In genomic region chr13:41748866-41749265, GRCm38 (mm10) we compare ENCODE assay signal across 10 mouse cellular contexts.
DNase-seq lines count a peak whose midpoint lies in the region; ATAC-seq and TF ChIP-seq lines count a peak whose summit lies in the region.
"Had no signal": no experiment of that assay in that cellular context is flagged by ENCODE, and none has a peak within 500 bp of the region (broad histone marks: within the 10 kb centered on the region; RNA-seq: fewer than 3 reads in every experiment).

No protein-coding gene starts in this region.

- ATAC-seq in heart, embryonic 11.5 days (replicated peaks; ENCODE audit: insufficient number of reproducible peaks, low FRiP score, low TSS enrichment): no peak
- peak; percentile 67; the same call in 1 of the 2 replicates for ATAC-seq in stomach, postnatal 0 days (ENCODE audit: low FRiP score, low TSS enrichment)
- ATAC-seq in hindbrain, postnatal 0 days: no peak
- ATAC-seq: intestine, postnatal 0 days; midbrain, embryonic 13.5 days had no signal

- no peak overlapping the region for H3K4me3 ChIP-seq in heart, embryonic 11.5 days (ENCODE audit: low read depth, low read length)
- H3K4me3 ChIP-seq in stomach, postnatal 0 days (ENCODE audit: low read depth, low read length): no peak overlapping the region
- H3K4me3 ChIP-seq in hindbrain, postnatal 0 days (ENCODE audit: low read length): no peak overlapping the region
- H3K4me3 ChIP-seq: midbrain, embryonic 13.5 days had no signal

- no peak overlapping the region for H3K9ac ChIP-seq in heart, embryonic 11.5 days (ENCODE audit: low read depth, low read length)
- no peak overlapping the region for H3K9ac ChIP-seq in stomach, postnatal 0 days (ENCODE audit: low read length)
- H3K9ac ChIP-seq in hindbrain, postnatal 0 days (replicated peaks; ENCODE audit: low read length): no peak overlapping the region
- H3K9ac ChIP-seq: midbrain, embryonic 13.5 days had no signal

- TF ChIP-seq EP300 in stomach, postnatal 0 days (optimal IDR thresholded peaks at IDR 0.05): no peak

- TF ChIP-seq CTCF in stomach, postnatal 0 days (IDR thresholded peaks at IDR 0.05; ENCODE audit: low read depth): no peak
- TF ChIP-seq CTCF in hindbrain, postnatal 0 days (IDR thresholded peaks at IDR 0.05; ENCODE audit: low read depth): no peak

- WGBS in heart, embryonic 11.5 days (ENCODE audit: insufficient replicate concordance): 64% methylated on average over 9 of the region's 9 CpGs
- whole genome bisulfite sequencing in stomach, postnatal 0 days: 59% methylated on average over 9 of the region's 9 CpGs
- WGBS in hindbrain, postnatal 0 days: 81% methylated on average over 9 of the region's 9 CpGs

- peaks cover 13% of the 10 kb centered on the region for H3K4me1 ChIP-seq in heart, embryonic 11.5 days (ENCODE audit: control insufficient read depth, insufficient read depth, low read length)
- H3K4me1 ChIP-seq in stomach, postnatal 0 days (replicated peaks; ENCODE audit: control insufficient read depth, insufficient read depth): no peaks in the 10 kb centered on the region
- no peaks in the 10 kb centered on the region for H3K4me1 ChIP-seq in hindbrain, postnatal 0 days (ENCODE audit: insufficient read depth, low read length)

- H3K9me3 ChIP-seq in heart, embryonic 11.5 days (replicated peaks; ENCODE audit: control insufficient read depth, low read length): no peaks in the 10 kb centered on the region
- no peaks in the 10 kb centered on the region for H3K9me3 ChIP-seq in stomach, postnatal 0 days (ENCODE audit: control insufficient read depth, low read length)
- no peaks in the 10 kb centered on the region for H3K9me3 ChIP-seq in hindbrain, postnatal 0 days (ENCODE audit: low read length)
- H3K9me3 ChIP-seq: midbrain, embryonic 13.5 days had no signal

- DNase-seq in right cerebral cortex, adult 18-20 months: peak; percentile 91
- no peak for DNase-seq in right cerebral cortex, postnatal 4 days
- peak; percentile 36 to 38 for DNase-seq in layer of hippocampus, postnatal 36 days
- DNase-seq in stomach, postnatal 0 days (ENCODE audit: low spot score): no peak
- no peak for DNase-seq in adrenal gland, postnatal 25 days
- no peak for DNase-seq in thymus, postnatal 4 days
- DNase-seq in hindbrain, postnatal 0 days (ENCODE audit: low spot score): no peak

- no peaks in the 10 kb centered on the region for H3K27me3 ChIP-seq in heart, embryonic 11.5 days (ENCODE audit: control insufficient read depth, insufficient read depth, low read length)
- no peaks in the 10 kb centered on the region for H3K27me3 ChIP-seq in stomach, postnatal 0 days (ENCODE audit: control insufficient read depth, insufficient read depth, low read length)
- H3K27me3 ChIP-seq in hindbrain, postnatal 0 days (ENCODE audit: insufficient read depth, low read length): no peaks in the 10 kb centered on the region
- H3K27me3 ChIP-seq: midbrain, embryonic 13.5 days had no signal

- no peaks in the 10 kb centered on the region for H3K36me3 ChIP-seq in heart, embryonic 11.5 days (ENCODE audit: control insufficient read depth, insufficient read depth, low read length)
- no peaks in the 10 kb centered on the region for H3K36me3 ChIP-seq in stomach, postnatal 0 days (ENCODE audit: control insufficient read depth, insufficient read depth, low read length)
- no peaks in the 10 kb centered on the region for H3K36me3 ChIP-seq in hindbrain, postnatal 0 days (ENCODE audit: insufficient read depth, low read length)
- H3K36me3 ChIP-seq: midbrain, embryonic 13.5 days had no signal

- H3K4me2 ChIP-seq in heart, embryonic 11.5 days: peak overlapping the region; percentile 22; the same call in 1 of the 2 replicates
- no peak overlapping the region for H3K4me2 ChIP-seq in stomach, postnatal 0 days (replicated peaks; ENCODE audit: low read depth)
- no peak overlapping the region for H3K4me2 ChIP-seq in hindbrain, postnatal 0 days (ENCODE audit: low read depth, low read length)
- H3K4me2 ChIP-seq: midbrain, embryonic 13.5 days had no signal

- peak overlapping the region; percentile 31; the same call in 1 of the 2 replicates for H3K27ac ChIP-seq in heart, embryonic 11.5 days (ENCODE audit: low read depth, low read length)
- H3K27ac ChIP-seq in stomach, postnatal 0 days (replicated peaks): no peak overlapping the region
- H3K27ac ChIP-seq in hindbrain, postnatal 0 days: no peak overlapping the region
- H3K27ac ChIP-seq: midbrain, embryonic 13.5 days had no signal

Comparison
In these comparisons a context has a peak if more than half of its experiments do, and no peak if none do; other contexts are left out.
1. DNase-seq: peak in right cerebral cortex, adult 18-20 months (single experiment) and layer of hippocampus, postnatal 36 days (2 of 2); none in right cerebral cortex, postnatal 4 days (single experiment), stomach, postnatal 0 days (single experiment), adrenal gland, postnatal 25 days (single experiment), thymus, postnatal 4 days (single experiment) and hindbrain, postnatal 0 days (single experiment).